Mouse (Mus musculus) CH12.LX (cell line): ENCODE measurements around the gene Bspry. TPM values are rescaled to one million over a fixed set of nuclear protein-coding genes. Genes with fewer than 3 reads are reported as not detected.
A peak's percentile ranks its signal among the peaks of the same experiment; 100 is the strongest.

Source experiments
- DNase-seq: peaks from one replicate; pipeline ENCODE4 v3.0.0-alpha.2; 2013; ENCODE audit errors: extremely low read depth
- H3K27ac ChIP-seq: 2 replicates; pipeline ENCODE4 v1.5.1; 2012; ENCODE audit warnings: low read depth, mild to moderate bottlenecking, control low read depth, moderate library complexity; ENCODE audit not compliant: insufficient read depth
- H3K27me3 ChIP-seq: replicated peaks from 2 replicates; pipeline ENCODE3; 2012; ENCODE audit warnings: inconsistent platforms
- H3K36me3 ChIP-seq, 2 experiments: replicated peaks in 1 of 2; 2 replicates each; pipeline versions ENCODE3 to v1.6.1; 2012; ENCODE audit warnings: inconsistent platforms in 1 of 2, low read length in 1 of 2, mild to moderate bottlenecking in 1 of 2, mixed read lengths in 1 of 2, moderate library complexity in 1 of 2; ENCODE audit not compliant: control insufficient read depth in 1 of 2, insufficient read depth in 1 of 2
- H3K4me1 ChIP-seq, 2 experiments: 2 replicates each; pipeline ENCODE4 v1.6.1; 2012; ENCODE audit warnings: inconsistent platforms in 1 of 2, moderate library complexity in 1 of 2; ENCODE audit not compliant: insufficient read depth in 2 of 2, control insufficient read depth in 1 of 2
- H3K4me2 ChIP-seq: 2 replicates; pipeline ENCODE4 v1.6.1; 2012; ENCODE audit warnings: low read depth, mild to moderate bottlenecking, control low read depth; ENCODE audit not compliant: poor library complexity, insufficient read depth, severe bottlenecking
- H3K4me3 ChIP-seq, 3 experiments: fragments of 150-350 bp in 1 of 3; sonication (generic) in 1 of 3; replicated peaks in 1 of 3; 2 replicates each; pipeline versions ENCODE3 to v1.5.1; 2011 to 2012; ENCODE audit warnings: low read depth in 2 of 3, low read length in 2 of 3, mild to moderate bottlenecking in 2 of 3, moderate library complexity in 2 of 3, control low read depth in 1 of 3, improper control_type of control experiment in 1 of 3, inconsistent platforms in 1 of 3, mixed read lengths in 1 of 3; ENCODE audit not compliant: poor library complexity in 1 of 3
- H3K79me2 ChIP-seq: replicated peaks from 2 replicates; pipeline ENCODE4 v1.6.1; 2012; ENCODE audit warnings: mild to moderate bottlenecking, moderate library complexity; ENCODE audit not compliant: control insufficient read depth, poor library complexity, insufficient read depth, severe bottlenecking; ENCODE audit errors: extremely low read depth
- H3K9ac ChIP-seq: 2 replicates; pipeline ENCODE4 v1.6.1; 2012; ENCODE audit warnings: low read depth, mild to moderate bottlenecking, control low read depth, moderate library complexity; ENCODE audit not compliant: insufficient read depth
- H3K9me3 ChIP-seq: replicated peaks from 2 replicates; pipeline ENCODE3; 2012; ENCODE audit warnings: low read length, inconsistent platforms, mixed read lengths
- BHLHE40 ChIP-seq: IDR thresholded peaks from 2 replicates; pipeline ENCODE4 v1.6.1; 2011; ENCODE audit warnings: mild to moderate bottlenecking, low read depth, low read length, improper control_type of control experiment
- CHD1 ChIP-seq: IDR thresholded peaks from 2 replicates; pipeline ENCODE4 v1.6.1; 2012; ENCODE audit warnings: low read depth, low read length, improper control_type of control experiment, inconsistent platforms
- CHD2 ChIP-seq: IDR thresholded peaks from 2 replicates; pipeline ENCODE4 v1.6.1; 2011; ENCODE audit warnings: low read length, improper control_type of control experiment
- CTCF ChIP-seq, 2 experiments: IDR thresholded peaks in 1 of 2; conservative IDR thresholded peaks in 1 of 2; 2 replicates each; pipeline ENCODE4 v1.5.1; 2011 to 2012; ENCODE audit warnings: low read depth in 2 of 2, low read length in 2 of 2, improper control_type of control experiment in 1 of 2, inconsistent platforms in 1 of 2, mild to moderate bottlenecking in 1 of 2, moderate library complexity in 1 of 2
- E2F4 ChIP-seq: IDR thresholded peaks from 2 replicates; pipeline ENCODE4 v1.6.1; 2011; ENCODE audit warnings: low read depth, low read length, improper control_type of control experiment; ENCODE audit not compliant: insufficient replicate concordance
- ELF1 ChIP-seq: IDR thresholded peaks from 2 replicates; pipeline ENCODE4 v1.6.1; 2014; ENCODE audit warnings: low read depth, mild to moderate bottlenecking, inconsistent platforms, low read length, improper control_type of control experiment
- EP300 ChIP-seq: IDR thresholded peaks from 2 replicates; pipeline ENCODE4 v1.6.1; 2011; ENCODE audit warnings: low read length, improper control_type of control experiment
- ETS1 ChIP-seq: conservative IDR thresholded peaks from 2 replicates; pipeline ENCODE4 v1.6.1; 2012; ENCODE audit warnings: low read depth, mild to moderate bottlenecking, inconsistent platforms, low read length, improper control_type of control experiment, moderate library complexity
- GABPA ChIP-seq: IDR thresholded peaks from 2 replicates; pipeline ENCODE4 v1.6.1; 2012; ENCODE audit warnings: low read depth, low read length, improper control_type of control experiment, inconsistent platforms; ENCODE audit not compliant: insufficient replicate concordance
- HCFC1 ChIP-seq: IDR thresholded peaks from 2 replicates; pipeline ENCODE4 v1.6.1; 2012; ENCODE audit warnings: low read depth, mild to moderate bottlenecking, inconsistent platforms, low read length, improper control_type of control experiment
- IRF4 ChIP-seq: IDR thresholded peaks from 2 replicates; pipeline ENCODE4 v1.6.1; 2014; ENCODE audit warnings: low read depth, mild to moderate bottlenecking, inconsistent platforms, low read length, improper control_type of control experiment
- JUN ChIP-seq: IDR thresholded peaks from 2 replicates; pipeline ENCODE4 v1.6.1; 2011; ENCODE audit warnings: low read depth, mild to moderate bottlenecking, low read length, improper control_type of control experiment, moderate library complexity; ENCODE audit not compliant: insufficient read depth
- JUND ChIP-seq: conservative IDR thresholded peaks from 2 replicates; pipeline ENCODE4 v1.6.1; 2011; ENCODE audit warnings: low read depth, low read length, improper control_type of control experiment
- KAT2A ChIP-seq: IDR thresholded peaks from 2 replicates; pipeline ENCODE4 v1.6.1; 2012; ENCODE audit warnings: low read length, improper control_type of control experiment, inconsistent platforms; ENCODE audit not compliant: insufficient replicate concordance
- MAFK ChIP-seq: IDR thresholded peaks from 2 replicates; pipeline ENCODE4 v1.6.1; 2011; ENCODE audit warnings: low read length, improper control_type of control experiment; ENCODE audit not compliant: insufficient replicate concordance
- MAX ChIP-seq: IDR thresholded peaks from 2 replicates; pipeline ENCODE4 v1.6.1; 2011; ENCODE audit warnings: low read length, improper control_type of control experiment
- MAZ ChIP-seq: IDR thresholded peaks from 2 replicates; pipeline ENCODE4 v1.6.1; 2012; ENCODE audit warnings: low read depth, mild to moderate bottlenecking, inconsistent platforms, low read length, improper control_type of control experiment, moderate library complexity
- MEF2A ChIP-seq: IDR thresholded peaks from 2 replicates; pipeline ENCODE4 v1.6.1; 2014; ENCODE audit warnings: low read depth, mild to moderate bottlenecking, inconsistent platforms, low read length, improper control_type of control experiment, borderline replicate concordance
- MXI1 ChIP-seq: IDR thresholded peaks from 2 replicates; pipeline ENCODE4 v1.6.1; 2011; ENCODE audit warnings: mild to moderate bottlenecking, low read depth, low read length, improper control_type of control experiment
- MYC ChIP-seq: IDR thresholded peaks from 2 replicates; pipeline ENCODE4 v1.6.1; 2011; ENCODE audit warnings: low read depth, mild to moderate bottlenecking, improper control_type of control experiment, low read length
- NELFE ChIP-seq: IDR thresholded peaks from 2 replicates; pipeline ENCODE4 v1.6.1; 2011; ENCODE audit warnings: low read depth, low read length, improper control_type of control experiment
- NRF1 ChIP-seq: IDR thresholded peaks from 2 replicates; pipeline ENCODE4 v1.6.1; 2014; ENCODE audit warnings: low read depth, mild to moderate bottlenecking, inconsistent platforms, low read length, improper control_type of control experiment, moderate library complexity
- PAX5 ChIP-seq: IDR thresholded peaks from 2 replicates; pipeline ENCODE4 v1.6.1; 2012; ENCODE audit warnings: low read length, inconsistent platforms, mixed read lengths
- POLR2A ChIP-seq: IDR thresholded peaks from 2 replicates; pipeline ENCODE4 v1.6.1; 2011; ENCODE audit warnings: low read depth, mild to moderate bottlenecking, improper control_type of control experiment, low read length
- POLR2AphosphoS2 ChIP-seq: IDR thresholded peaks from 2 replicates; pipeline ENCODE4 v1.6.1; 2011; ENCODE audit warnings: low read depth, low read length, improper control_type of control experiment
- RAD21 ChIP-seq: IDR thresholded peaks from 2 replicates; pipeline ENCODE4 v1.6.1; 2011; ENCODE audit warnings: low read depth, mild to moderate bottlenecking, low read length, improper control_type of control experiment, moderate library complexity
- RCOR1 ChIP-seq: conservative IDR thresholded peaks from 2 replicates; pipeline ENCODE4 v1.6.1; 2012; ENCODE audit warnings: low read depth, mild to moderate bottlenecking, inconsistent platforms, low read length, improper control_type of control experiment
- SIN3A ChIP-seq: IDR thresholded peaks from 2 replicates; pipeline ENCODE4 v1.6.1; 2012; ENCODE audit warnings: low read length, improper control_type of control experiment, inconsistent platforms
- SMC3 ChIP-seq: IDR thresholded peaks from 2 replicates; pipeline ENCODE4 v1.6.1; 2011; ENCODE audit warnings: low read depth, low read length, improper control_type of control experiment
- TBP ChIP-seq: conservative IDR thresholded peaks from 2 replicates; pipeline ENCODE4 v1.6.1; 2011; ENCODE audit warnings: low read depth, low read length, improper control_type of control experiment
- TCF12 ChIP-seq: IDR thresholded peaks from 2 replicates; pipeline ENCODE4 v1.6.1; 2014; ENCODE audit warnings: low read depth, mild to moderate bottlenecking, inconsistent platforms, low read length, improper control_type of control experiment
- UBTF ChIP-seq: IDR thresholded peaks from 2 replicates; pipeline ENCODE4 v1.6.1; 2012; ENCODE audit warnings: low read depth, mild to moderate bottlenecking, inconsistent platforms, low read length, improper control_type of control experiment, moderate library complexity
- USF1 ChIP-seq: IDR thresholded peaks from 2 replicates; pipeline ENCODE4 v1.6.1; 2014; ENCODE audit warnings: low read depth, mild to moderate bottlenecking, inconsistent platforms, low read length, improper control_type of control experiment
- USF2 ChIP-seq: conservative IDR thresholded peaks from 2 replicates; pipeline ENCODE4 v1.6.1; 2011; ENCODE audit warnings: low read depth, low read length, improper control_type of control experiment
- ZC3H11A ChIP-seq: IDR thresholded peaks from 2 replicates; pipeline ENCODE4 v1.6.1; 2012; ENCODE audit warnings: low read depth, mild to moderate bottlenecking, inconsistent platforms, low read length, improper control_type of control experiment
- ZKSCAN1 ChIP-seq: IDR thresholded peaks from 2 replicates; pipeline ENCODE4 v1.6.1; 2012; ENCODE audit warnings: low read depth, inconsistent platforms, low read length, improper control_type of control experiment, borderline replicate concordance
- ZMIZ1 ChIP-seq: IDR thresholded peaks from 2 replicates; pipeline ENCODE4 v1.6.1; 2012; ENCODE audit warnings: low read depth, mild to moderate bottlenecking, inconsistent platforms, low read length, improper control_type of control experiment
- ZNF384 ChIP-seq: IDR thresholded peaks from 2 replicates; pipeline ENCODE4 v1.6.1; 2012; ENCODE audit warnings: low read depth, low read length, improper control_type of control experiment, inconsistent platforms
- dilution Hi-C: fragments of 300-500 bp; cut with MboI; formaldehyde crosslinking; loops from 2 replicates; pipeline ENCODE4 v1.14.3; 2020; ENCODE audit warnings: low sequenced_read_pairs; ENCODE audit not compliant: extremely low pct_unique_long_range_greater_than_20kb, extremely low pct_ligation_motif_present
- in situ Hi-C: fragments of 300-500 bp; cut with MboI; formaldehyde crosslinking; loops from 3 replicates; pipeline ENCODE4 v1.14.3; 2019; ENCODE audit warnings: low sequenced_read_pairs, low pct_ligation_motif_present, low pct_unique_long_range_greater_than_20kb, mixed read lengths
- polyA plus RNA-seq: library from polyadenylated mRNA; unstranded; fragments of >175 nt; gene quantifications from 2 replicates; pipeline ENCODE4 v1.2.1, GENCODE M21; 2012; ENCODE audit warnings: low read depth; ENCODE audit not compliant: insufficient read length
- total RNA-seq, 2 experiments: library from RNA; depleted of rRNA; stranded (reverse); fragments of 300-350 nt in 1 of 2; fragments of >200 nt in 1 of 2; gene quantifications; 2 replicates each; pipeline ENCODE4 v1.2.3; 2012 to 2014

Bspry gene
- total and polyA plus RNA-seq, 3 experiments: 0.86 to 1.2 (median 1.1) TPM

DNA sequence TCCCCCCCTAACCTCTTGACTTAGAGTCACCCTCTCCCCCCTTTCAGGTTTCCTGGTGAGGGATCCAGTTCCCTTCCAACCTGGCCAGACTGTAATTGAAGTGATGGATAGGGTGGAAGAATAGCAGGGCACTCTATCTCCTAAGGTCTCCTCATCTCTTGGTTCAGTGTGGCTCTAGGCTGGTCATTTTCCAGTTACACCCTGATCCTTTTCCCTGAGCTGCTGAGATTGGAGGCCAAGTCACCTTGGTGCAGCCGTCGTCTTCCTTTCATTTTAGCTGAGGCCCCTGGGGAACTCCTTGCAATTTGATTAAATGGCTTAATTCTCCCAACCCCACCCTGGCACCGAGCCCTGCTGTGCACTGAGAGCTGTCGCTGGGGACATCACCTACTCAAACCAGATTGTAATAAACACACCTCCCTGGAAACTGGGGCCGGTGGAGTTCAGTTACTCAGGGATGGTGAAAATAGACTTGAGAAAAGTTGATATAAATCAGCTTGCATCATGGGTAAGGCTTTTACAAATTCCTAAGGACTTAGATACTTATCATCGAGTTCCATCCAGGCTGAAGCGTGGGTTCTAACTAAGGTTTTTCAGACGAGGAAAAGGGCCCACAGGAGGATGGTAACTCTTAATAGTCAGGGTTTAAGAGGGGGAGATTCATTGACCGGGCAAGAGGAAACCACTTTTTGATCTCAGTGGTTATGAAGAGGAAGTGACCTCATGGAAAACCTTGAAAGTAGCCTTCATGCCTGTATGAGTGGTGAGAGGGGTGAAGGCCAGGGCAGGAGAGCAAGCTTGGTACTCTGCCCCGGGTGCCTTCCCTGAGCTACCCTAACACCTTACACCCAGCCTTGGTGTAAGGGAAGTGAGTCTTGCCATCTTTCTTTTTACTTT is 1.1 kb downstream of the Bspry start:
- peaks cover 11 to 58% of the 10 kb centered on the region in 2 experiments for H3K4me1 ChIP-seq

GRCm38 (mm10) chr4:62484928-62485327 is 5.1 kb downstream of the Bspry start:
- TF ChIP-seq ELF1 (0 out of 2 replicates have a peak, but pooled peaks have one; percentile 10), UBTF (no peak), POLR2A (no peak), ZMIZ1 (no peak), IRF4 (no peak), NELFE (no peak)
- TF ChIP-seq, all 38 proteins: peak for 1
- DNase-seq: no peak
- Histone ChIP-seq H3K27me3 (no peaks in the 10 kb centered on the region), H3K9me3 (no peaks in the 10 kb centered on the region), H3K9ac (no peak overlapping the region), H3K4me2 (no peak overlapping the region), H3K4me1 (peaks cover 5 to 46% of the 10 kb centered on the region in 2 experiments; a peak in 3 of 4 replicates), H3K79me2 (no peaks in the 10 kb centered on the region), H3K36me3 (no peaks in the 10 kb centered on the region), H3K4me3 (no peak overlapping the region), H3K27ac (no peak overlapping the region)
- dilution Hi-C loops (no loop called here), in situ Hi-C loops (no loop called here)

More for the DNA sequence above, 1.1 kb downstream of the Bspry start:
- Histone ChIP-seq H3K36me3 (no peaks in the 10 kb centered on the region), H3K79me2 (no peaks in the 10 kb centered on the region), H3K9ac (peak overlapping the region; percentile 14), H3K27ac (peak overlapping the region; percentile 10; the same call in 1 of the 2 replicates), H3K4me3 (peak overlapping the region in 1 of 3 experiments; percentile 19), H3K9me3 (no peaks in the 10 kb centered on the region), H3K27me3 (no peaks in the 10 kb centered on the region), H3K4me2 (peak overlapping the region; percentile 27)
- in situ Hi-C loops: no loop called here
- peak; percentile 86 for DNase-seq
- TF ChIP-seq CHD2 (no peak; the same call in 1 of the 2 replicates), SMC3 (no peak), TCF12 (peak; percentile 66; the same call in 1 of the 2 replicates), MAFK (no peak), RAD21 (no peak), POLR2A (no peak), POLR2AphosphoS2 (no peak), ZMIZ1 (no peak), NRF1 (no peak), ZKSCAN1 (no peak), RCOR1 (0 out of 2 replicates have a peak, but pooled peaks have one; percentile 41), JUN (peak; percentile 61), ZC3H11A (no peak), CTCF (conservative IDR thresholded peaks at IDR 0.05 in 1 of 2, IDR thresholded peaks at IDR 0.05 in 1 of 2; ENCODE audit: low read depth in 2 of 2, low read length in 2 of 2) (no peak), UBTF (no peak), USF1 (no peak), MAZ (0 out of 2 replicates have a peak, but pooled peaks have one; percentile 11), ELF1 (0 out of 2 replicates have a peak, but pooled peaks have one; percentile 18), E2F4 (no peak), MAX (peak; percentile 34; the same call in 1 of the 2 replicates), MYC (no peak), EP300 (peak; percentile 83), CHD1 (no peak), KAT2A (no peak), USF2 (no peak), ZNF384 (no peak), JUND (peak; percentile 62; the same call in 1 of the 2 replicates), MXI1 (no peak; the same call in 1 of the 2 replicates), TBP (0 out of 2 replicates have a peak, but pooled peaks have one; percentile 27), HCFC1 (peak; percentile 52; the same call in 1 of the 2 replicates), IRF4 (peak; percentile 65; the same call in 1 of the 2 replicates), SIN3A (no peak), ETS1 (peak; percentile 52), BHLHE40 (no peak), MEF2A (peak; percentile 38; the same call in 1 of the 2 replicates), GABPA (no peak), PAX5 (no peak), NELFE (peak; percentile 36; the same call in 1 of the 2 replicates)
- dilution Hi-C loops: no loop called here
